In the genomic region with DNA sequence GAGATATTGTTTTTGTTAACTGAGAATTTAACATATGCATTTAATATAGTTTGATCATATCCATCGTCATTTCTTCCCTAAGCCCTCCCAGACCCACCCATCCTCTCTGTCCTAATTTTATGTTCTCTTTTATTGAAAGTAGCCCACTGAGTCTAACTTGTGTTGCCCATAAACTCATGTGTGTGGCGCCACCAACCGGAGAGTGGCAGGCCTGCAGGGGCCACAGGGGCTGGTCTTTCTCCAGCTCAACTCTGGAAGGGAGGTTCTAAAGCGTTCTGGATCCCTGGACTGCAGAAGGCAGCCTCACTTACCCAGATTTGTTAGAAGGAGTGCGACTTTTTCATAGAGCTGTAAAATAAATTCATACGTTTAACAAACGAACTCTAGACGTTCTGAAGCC, we compare ENCODE assay signal across 8 mouse cellular contexts.
DNase-seq lines count a peak whose midpoint lies in the region; ATAC-seq and TF ChIP-seq lines count a peak whose summit lies in the region.

No protein-coding gene starts in this region.

- H3K27me3 ChIP-seq in heart, embryonic 10.5 days (ENCODE audit: insufficient read depth, poor library complexity, severe bottlenecking): no peaks in the 10 kb centered on the region
- no peaks in the 10 kb centered on the region for H3K27me3 ChIP-seq in embryonic facial prominence, embryonic 14.5 days (replicated peaks; ENCODE audit: control insufficient read depth, insufficient read depth, low read length)
- H3K27me3 ChIP-seq in liver, postnatal 0 days (ENCODE audit: insufficient read depth, low read length): no peaks in the 10 kb centered on the region

- H3K4me2 ChIP-seq in embryonic facial prominence, embryonic 14.5 days (ENCODE audit: low read depth, low read length): no peak overlapping the region
- H3K4me2 ChIP-seq in liver, postnatal 0 days (ENCODE audit: low read depth, low read length): no peak overlapping the region

- H3K9me3 ChIP-seq in heart, embryonic 10.5 days: no peaks in the 10 kb centered on the region
- H3K9me3 ChIP-seq in embryonic facial prominence, embryonic 14.5 days (ENCODE audit: control insufficient read depth, low read length): no peaks in the 10 kb centered on the region
- H3K9me3 ChIP-seq in liver, postnatal 0 days (ENCODE audit: low read length): no peaks in the 10 kb centered on the region

- peak; percentile 63 for DNase-seq in heart, postnatal 4 days
- DNase-seq in heart, embryonic 10.5 days (ENCODE audit: low spot score): no peak
- DNase-seq in urinary bladder, postnatal 14 days (ENCODE audit: low spot score): peak; percentile 64
- no peak for DNase-seq in urinary bladder, postnatal 10 days (ENCODE audit: low spot score)
- peak; percentile 12 for DNase-seq in embryonic facial prominence, embryonic 14.5 days (ENCODE audit: low spot score)
- peak; percentile 18 for DNase-seq in liver, postnatal 0 days
- DNase-seq in natural killer cell, adult 2 months (ENCODE audit: low spot score in 2 of 2): no peak

- TF ChIP-seq CTCF in liver, postnatal 0 days (IDR thresholded peaks at IDR 0.05; ENCODE audit: low read depth): peak; percentile 33

- ATAC-seq in embryonic facial prominence, embryonic 14.5 days (ENCODE audit: low read depth): no peak
- no peak for ATAC-seq in liver, postnatal 0 days
- no peak for ATAC-seq in megakaryocyte-erythroid progenitor cell, adult 5-6 weeks (replicated peaks; ENCODE audit: low FRiP score, low TSS enrichment, poor library complexity, severe bottlenecking)

- no peak overlapping the region for H3K4me3 ChIP-seq in heart, embryonic 10.5 days
- H3K4me3 ChIP-seq in embryonic facial prominence, embryonic 14.5 days (ENCODE audit: low read depth, low read length): no peak overlapping the region
- no peak overlapping the region for H3K4me3 ChIP-seq in liver, postnatal 0 days (ENCODE audit: low read depth, low read length)

- TF ChIP-seq EP300 in liver, postnatal 0 days (IDR thresholded peaks at IDR 0.05; ENCODE audit: low read depth): no peak

- H3K4me1 ChIP-seq in heart, embryonic 10.5 days: no peaks in the 10 kb centered on the region
- H3K4me1 ChIP-seq in embryonic facial prominence, embryonic 14.5 days (ENCODE audit: control insufficient read depth, insufficient read depth, low read length): no peaks in the 10 kb centered on the region
- H3K4me1 ChIP-seq in liver, postnatal 0 days (ENCODE audit: insufficient read depth): no peaks in the 10 kb centered on the region

- H3K36me3 ChIP-seq in heart, embryonic 10.5 days: 0 out of 2 replicates have a peak, but pooled peaks cover 3% of the 10 kb centered on the region
- no peaks in the 10 kb centered on the region for H3K36me3 ChIP-seq in embryonic facial prominence, embryonic 14.5 days (ENCODE audit: control insufficient read depth, insufficient read depth, low read length)
- no peaks in the 10 kb centered on the region for H3K36me3 ChIP-seq in liver, postnatal 0 days (replicated peaks; ENCODE audit: insufficient read depth, low read length)

- WGBS in heart, embryonic 10.5 days: 27% methylated on average over 8 of the region's 8 CpGs
- WGBS in embryonic facial prominence, embryonic 14.5 days: 29% methylated on average over 8 of the region's 8 CpGs
- WGBS in liver, postnatal 0 days (ENCODE audit: insufficient replicate concordance): 38% methylated on average over 8 of the region's 8 CpGs

- H3K9ac ChIP-seq in embryonic facial prominence, embryonic 14.5 days (ENCODE audit: low read depth, low read length): no peak overlapping the region
- no peak overlapping the region for H3K9ac ChIP-seq in liver, postnatal 0 days (replicated peaks)

- no peak overlapping the region for H3K27ac ChIP-seq in heart, embryonic 10.5 days
- no peak overlapping the region for H3K27ac ChIP-seq in embryonic facial prominence, embryonic 14.5 days (replicated peaks; ENCODE audit: low read depth, low read length)
- no peak overlapping the region for H3K27ac ChIP-seq in liver, postnatal 0 days (ENCODE audit: low read depth)

Comparison
In these comparisons a context has a peak if more than half of its experiments do, and no peak if none do; other contexts are left out.
1. DNase-seq: peak in heart, postnatal 4 days (single experiment), urinary bladder, postnatal 14 days (single experiment), embryonic facial prominence, embryonic 14.5 days (single experiment) and liver, postnatal 0 days (single experiment); none in heart, embryonic 10.5 days (single experiment), urinary bladder, postnatal 10 days (single experiment) and natural killer cell, adult 2 months (0 of 2).